Mouse (Mus musculus) liver, embryonic 14.5 days (tissue): ENCODE measurements at regions not wholly inside any gene's neighbourhood (a gene's known extent, or its start where the extent isn't known, plus 50 kb on each side); places are given as distances from the start of the nearest gene placed in this dataset.

Experiments
- CTCF ChIP-seq: IDR thresholded peaks from 2 replicates; pipeline ENCODE4 v1.5.1; 2016; ENCODE audit warnings: antibody characterized with exemption, low read depth, control low read depth
- EP300 ChIP-seq: IDR thresholded peaks from 2 replicates; pipeline ENCODE4 v1.6.1; 2016; ENCODE audit warnings: antibody characterized with exemption, low read depth

DNA sequence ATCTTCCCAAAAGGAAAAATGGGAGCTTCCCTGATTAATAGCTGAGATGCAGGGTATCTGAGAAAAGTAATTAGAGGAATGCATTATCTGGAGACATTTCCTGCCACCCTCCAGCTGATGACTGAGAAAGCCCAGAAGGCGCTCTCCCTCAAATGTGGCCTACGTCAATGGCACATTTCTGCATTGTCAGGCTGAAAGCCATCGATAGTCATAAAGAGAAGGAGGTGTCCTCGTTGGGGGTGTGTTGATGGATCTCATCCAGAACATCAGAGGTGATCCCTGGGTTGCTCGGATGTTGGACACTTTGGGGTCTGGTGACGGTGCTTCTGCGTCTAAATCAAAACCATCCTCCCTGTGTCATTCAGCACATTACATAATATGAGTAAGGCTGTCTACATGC, 189.9 kb upstream of the BC052040 start:
- TF ChIP-seq CTCF (no peak), EP300 (no peak)
